Mouse (Mus musculus): ENCODE results near the gene Btbd9.

GRCm38 (mm10) chr17:30458301-30458700 lies 118.0 kb downstream of the Btbd9 start:
- TF ChIP-seq JUND (IDR thresholded peaks at IDR 0.05; ENCODE audit: low read depth, low read length) (no peak), HCFC1 (IDR thresholded peaks at IDR 0.05; ENCODE audit: low read depth, low read length) (no peak), ZMIZ1 (IDR thresholded peaks at IDR 0.05; ENCODE audit: low read depth, low read length) (no peak), CTCF (IDR thresholded peaks at IDR 0.05 in 2 of 3, conservative IDR thresholded peaks at IDR 0.05 in 1 of 3; ENCODE audit: control insufficient read depth in 1 of 3, insufficient read depth in 1 of 3, low read depth in 2 of 3, low read length in 3 of 3, poor library complexity in 1 of 3, severe bottlenecking in 1 of 3) (no peak), POLR2A (IDR thresholded peaks at IDR 0.05; ENCODE audit: control insufficient read depth in 1 of 2, insufficient read depth in 1 of 2, low read depth in 1 of 2, low read length in 2 of 2, poor library complexity in 1 of 2) (no peak), POLR2AphosphoS2 (IDR thresholded peaks at IDR 0.05; ENCODE audit: low read length) (no peak), USF1 (IDR thresholded peaks at IDR 0.05; ENCODE audit: low read depth, low read length) (no peak), GATA1 (IDR thresholded peaks at IDR 0.05; ENCODE audit: low read depth, low read length) (no peak), SMC3 (IDR thresholded peaks at IDR 0.05; ENCODE audit: low read depth, low read length) (no peak)

Data from MEL (cell line).